Mouse (Mus musculus) intestine, embryonic 16.5 days (tissue): ENCODE measurements around the gene Rai1. TPM values are rescaled to one million over a fixed set of nuclear protein-coding genes. Genes with fewer than 3 reads are reported as not detected.
A peak's percentile ranks its signal among the peaks of the same experiment; 100 is the strongest.

Source experiments
- ATAC-seq: fragments of 200-750 bp; cut with Nextera tagmentation; 2 replicates; pipeline ENCODE4 v1.8.0; 2017; ENCODE audit warnings: moderate TSS enrichment, moderate library complexity
- H3K27ac ChIP-seq: fragments of 300-500 bp; sonication (generic); 2 replicates; pipeline ENCODE4 v1.5.1; 2014; ENCODE audit warnings: mild to moderate bottlenecking, low read length
- H3K27me3 ChIP-seq: fragments of 300-500 bp; sonication (generic); replicated peaks from 2 replicates; pipeline ENCODE4 v1.6.1; 2014; ENCODE audit warnings: low read length, control low read depth, mixed read lengths; ENCODE audit not compliant: control insufficient read depth, insufficient read depth
- H3K36me3 ChIP-seq: fragments of 300-500 bp; sonication (generic); 2 replicates; pipeline ENCODE4 v1.6.1; 2014; ENCODE audit warnings: low read length, control low read depth; ENCODE audit not compliant: control insufficient read depth, insufficient read depth
- H3K4me1 ChIP-seq: fragments of 300-500 bp; sonication (generic); 2 replicates; pipeline ENCODE4 v1.6.1; 2014; ENCODE audit warnings: low read length, control low read depth, mixed read lengths; ENCODE audit not compliant: control insufficient read depth, insufficient read depth
- H3K4me2 ChIP-seq: fragments of 300-500 bp; sonication (generic); 2 replicates; pipeline ENCODE4 v1.6.1; 2014; ENCODE audit warnings: low read depth, low read length, control low read depth
- H3K4me3 ChIP-seq: fragments of 300-500 bp; sonication (generic); 2 replicates; pipeline ENCODE4 v1.5.1; 2014; ENCODE audit warnings: mild to moderate bottlenecking, low read length
- H3K9ac ChIP-seq: fragments of 300-500 bp; sonication (generic); 2 replicates; pipeline ENCODE4 v1.6.1; 2014; ENCODE audit warnings: low read depth, low read length
- H3K9me3 ChIP-seq: fragments of 300-500 bp; sonication (generic); 2 replicates; pipeline ENCODE4 v1.6.1; 2016; ENCODE audit warnings: low read length, control low read depth; ENCODE audit not compliant: control insufficient read depth
- WGBS: fragments of 180-500 bp; shearing (Covaris S2); extraction: QIAGEN DNeasy Blood & Tissue Kit; methylation state at CpG from one replicate; pipeline ENCODE4 v1.1.7; 2014; 5-methylcytosine and 5-hydroxymethylcytosine counted together
- polyA plus RNA-seq: library from polyadenylated mRNA; unstranded; fragments of >200 nt; fragmentation: Nextera tagmentation; extraction: Ambion mirVana; gene quantifications from 2 replicates; pipeline ENCODE4 v1.2.1, GENCODE M21; 2015

Rai1 gene
- polyA plus RNA-seq, 1 experiment from 2014 or later = 12.4 TPM

DNA sequence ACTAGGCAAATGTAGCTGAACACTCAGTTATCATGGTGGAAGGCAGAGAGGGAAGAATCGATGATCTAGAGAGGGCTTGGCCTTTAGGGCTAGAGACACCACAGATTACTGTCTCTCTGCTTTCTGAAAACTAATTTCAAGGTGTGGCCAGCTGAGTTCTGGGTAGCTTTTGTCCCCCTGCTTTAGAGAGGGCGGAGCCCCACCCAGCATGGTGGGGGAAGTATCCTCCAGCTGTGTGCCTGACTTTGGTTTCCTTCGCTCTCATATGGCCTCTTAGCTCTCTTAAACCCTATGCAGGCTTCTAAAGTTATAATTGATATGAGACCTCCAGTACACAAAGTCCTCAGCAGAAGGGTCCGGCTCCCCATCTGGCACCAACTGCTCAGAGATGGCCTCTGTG, 58.5 kb downstream of the Rai1 start:
- 87% methylated on average over 4 of the region's 4 CpGs for WGBS
- Histone ChIP-seq H3K9me3 (no peaks in the 10 kb centered on the region), H3K4me1 (peaks cover 32% of the 10 kb centered on the region), H3K4me3 (no peak overlapping the region), H3K4me2 (no peak overlapping the region), H3K27ac (no peak overlapping the region), H3K9ac (no peak overlapping the region), H3K36me3 (no peaks in the 10 kb centered on the region), H3K27me3 (no peaks in the 10 kb centered on the region)
- ATAC-seq = no peak

DNA sequence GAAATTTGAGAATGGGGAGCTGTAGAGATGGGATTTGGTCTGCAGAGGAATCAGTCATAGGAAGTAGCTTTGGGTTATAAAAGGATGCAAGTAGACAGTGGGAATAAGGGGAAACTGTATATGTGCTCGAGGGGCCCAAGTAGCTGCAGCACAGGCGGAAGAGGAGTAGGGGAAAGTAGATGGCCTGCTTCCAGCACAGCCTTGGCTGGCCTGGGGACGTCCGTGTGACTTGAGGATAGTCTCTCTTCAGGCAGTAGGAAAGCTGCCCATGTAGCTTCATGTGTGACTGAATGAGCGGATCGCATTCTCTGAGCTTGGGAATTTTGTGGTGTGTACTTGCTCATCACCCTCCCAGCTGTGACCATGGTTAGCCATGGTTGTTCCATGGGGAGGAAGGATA, 59.6 kb downstream of the Rai1 start:
- no peaks in the 10 kb centered on the region for H3K36me3 ChIP-seq
- no peaks in the 10 kb centered on the region for H3K9me3 ChIP-seq
- H3K4me1 ChIP-seq = peaks cover 40% of the 10 kb centered on the region
- no peaks in the 10 kb centered on the region for H3K27me3 ChIP-seq
- no peak overlapping the region for H3K9ac ChIP-seq
- no peak overlapping the region for H3K27ac ChIP-seq
- H3K4me2 ChIP-seq = no peak overlapping the region
- no peak for ATAC-seq
- no peak overlapping the region for H3K4me3 ChIP-seq
- 62% methylated on average over 6 of the region's 6 CpGs for WGBS

DNA sequence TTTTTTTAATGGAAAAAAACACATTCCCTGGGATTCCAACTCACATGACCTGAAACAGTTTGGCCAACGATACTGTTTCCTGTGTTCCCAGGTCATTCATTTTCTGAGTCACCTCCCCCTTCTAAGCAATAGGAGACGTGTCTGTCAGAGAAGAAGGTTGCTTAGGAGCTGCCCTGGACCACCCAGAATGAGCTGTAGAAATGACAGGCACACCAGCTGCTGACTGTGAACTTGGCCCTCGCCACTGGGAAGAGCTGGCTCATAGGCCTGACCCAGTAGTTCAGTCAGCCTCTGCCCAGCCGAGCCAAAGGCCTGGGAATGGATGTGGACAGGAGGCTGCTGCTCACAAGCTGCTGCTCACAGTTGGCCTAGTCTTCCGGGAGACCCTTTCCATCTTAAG, 60.3 kb downstream of the Rai1 start:
- Histone ChIP-seq H3K9ac (no peak overlapping the region), H3K27ac (no peak overlapping the region), H3K4me3 (no peak overlapping the region), H3K4me2 (no peak overlapping the region), H3K36me3 (no peaks in the 10 kb centered on the region), H3K4me1 (peaks cover 40% of the 10 kb centered on the region), H3K9me3 (no peaks in the 10 kb centered on the region), H3K27me3 (no peaks in the 10 kb centered on the region)
- 39% methylated on average over 5 of the region's 5 CpGs for WGBS
- no peak for ATAC-seq

DNA sequence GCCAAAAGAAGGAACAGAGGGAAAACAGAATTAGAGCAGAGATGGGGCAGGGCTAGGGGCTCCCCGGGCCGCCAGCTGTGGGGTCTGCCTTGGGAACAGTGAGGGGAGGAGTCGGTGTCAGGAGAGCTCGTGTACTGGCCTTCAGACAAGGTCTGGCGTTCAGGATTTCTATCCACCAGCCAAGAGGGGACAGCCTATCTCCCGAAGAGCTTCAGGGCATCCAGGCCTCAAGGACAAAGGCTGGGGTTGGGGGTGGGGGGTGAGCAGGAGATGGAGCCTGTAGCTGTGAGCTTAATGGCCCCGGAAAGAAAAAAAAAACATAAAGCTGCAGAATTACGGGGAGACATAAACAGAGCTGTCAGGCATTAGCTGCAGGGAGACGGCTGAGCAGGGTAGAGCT, 64.0 kb downstream of the Rai1 start:
- Histone ChIP-seq H3K27ac (no peak overlapping the region; the same call in 1 of the 2 replicates), H3K36me3 (no peaks in the 10 kb centered on the region), H3K4me3 (no peak overlapping the region), H3K4me2 (no peak overlapping the region), H3K27me3 (no peaks in the 10 kb centered on the region), H3K9ac (no peak overlapping the region), H3K4me1 (peaks cover 52% of the 10 kb centered on the region), H3K9me3 (no peaks in the 10 kb centered on the region)
- 18% methylated on average over 9 of the region's 9 CpGs for WGBS
- no peak for ATAC-seq

DNA sequence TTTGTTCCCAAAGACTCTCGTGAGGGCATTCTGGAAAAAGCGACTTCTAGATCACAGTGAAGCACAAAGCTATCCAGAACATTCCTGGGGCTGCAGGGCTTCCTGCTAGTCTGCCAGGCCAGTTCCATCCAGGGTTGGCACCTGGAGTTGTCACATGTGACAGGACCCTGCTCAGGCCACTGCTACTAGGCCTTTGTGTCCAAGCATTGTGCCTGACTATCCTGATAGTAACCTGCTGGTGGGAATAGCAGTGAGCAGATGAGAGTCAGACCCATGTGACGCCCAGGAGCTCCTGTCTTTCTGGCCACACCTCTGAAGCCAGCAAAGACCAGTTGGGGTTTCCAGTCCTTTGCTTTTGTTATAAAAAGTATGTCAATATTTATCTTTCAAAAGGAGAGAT, 67.3 kb downstream of the Rai1 start:
- Histone ChIP-seq H3K27me3 (no peaks in the 10 kb centered on the region), H3K9ac (no peak overlapping the region), H3K4me1 (peaks cover 63% of the 10 kb centered on the region), H3K27ac (no peak overlapping the region), H3K9me3 (no peaks in the 10 kb centered on the region), H3K4me2 (no peak overlapping the region), H3K4me3 (no peak overlapping the region), H3K36me3 (no peaks in the 10 kb centered on the region)
- 79% methylated on average over 3 of the region's 3 CpGs for WGBS
- ATAC-seq = no peak

DNA sequence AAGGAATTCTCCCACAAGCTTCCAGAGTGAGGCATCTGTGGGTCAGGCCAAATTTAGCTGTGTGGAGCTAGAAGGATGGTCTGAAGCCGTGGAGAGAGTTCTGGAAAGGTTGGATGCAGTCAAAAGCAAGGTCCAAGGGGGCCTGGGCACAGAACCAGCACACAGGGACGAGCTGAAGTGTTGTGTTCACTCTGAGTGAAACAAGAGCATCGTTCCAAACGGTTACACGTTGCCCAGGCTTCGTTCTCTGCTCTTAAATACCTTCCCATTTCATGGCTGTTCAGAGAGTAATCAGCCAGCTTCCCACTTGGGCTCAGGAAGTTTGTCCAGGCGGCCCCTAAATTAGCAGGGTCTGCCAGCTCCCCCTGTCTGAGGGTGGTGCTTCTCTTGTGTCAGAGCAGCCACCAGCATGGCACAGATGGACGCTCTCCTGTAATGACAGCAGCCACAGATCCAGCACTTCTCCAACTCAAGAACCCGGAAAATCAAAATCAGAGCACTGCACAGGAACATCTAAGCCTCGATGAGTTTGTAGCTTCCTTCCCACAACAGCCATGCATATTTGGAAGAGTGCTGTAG, 68.9 kb downstream of the Rai1 start:
- H3K9me3 ChIP-seq = no peaks in the 10 kb centered on the region
- no peaks in the 10 kb centered on the region for H3K27me3 ChIP-seq
- H3K36me3 ChIP-seq = no peaks in the 10 kb centered on the region
- H3K4me2 ChIP-seq = no peak overlapping the region
- H3K27ac ChIP-seq = no peak overlapping the region
- WGBS = 73% methylated on average over 10 of the region's 10 CpGs
- no peak for ATAC-seq
- H3K4me1 ChIP-seq = peaks cover 64% of the 10 kb centered on the region
- no peak overlapping the region for H3K9ac ChIP-seq
- no peak overlapping the region for H3K4me3 ChIP-seq

DNA sequence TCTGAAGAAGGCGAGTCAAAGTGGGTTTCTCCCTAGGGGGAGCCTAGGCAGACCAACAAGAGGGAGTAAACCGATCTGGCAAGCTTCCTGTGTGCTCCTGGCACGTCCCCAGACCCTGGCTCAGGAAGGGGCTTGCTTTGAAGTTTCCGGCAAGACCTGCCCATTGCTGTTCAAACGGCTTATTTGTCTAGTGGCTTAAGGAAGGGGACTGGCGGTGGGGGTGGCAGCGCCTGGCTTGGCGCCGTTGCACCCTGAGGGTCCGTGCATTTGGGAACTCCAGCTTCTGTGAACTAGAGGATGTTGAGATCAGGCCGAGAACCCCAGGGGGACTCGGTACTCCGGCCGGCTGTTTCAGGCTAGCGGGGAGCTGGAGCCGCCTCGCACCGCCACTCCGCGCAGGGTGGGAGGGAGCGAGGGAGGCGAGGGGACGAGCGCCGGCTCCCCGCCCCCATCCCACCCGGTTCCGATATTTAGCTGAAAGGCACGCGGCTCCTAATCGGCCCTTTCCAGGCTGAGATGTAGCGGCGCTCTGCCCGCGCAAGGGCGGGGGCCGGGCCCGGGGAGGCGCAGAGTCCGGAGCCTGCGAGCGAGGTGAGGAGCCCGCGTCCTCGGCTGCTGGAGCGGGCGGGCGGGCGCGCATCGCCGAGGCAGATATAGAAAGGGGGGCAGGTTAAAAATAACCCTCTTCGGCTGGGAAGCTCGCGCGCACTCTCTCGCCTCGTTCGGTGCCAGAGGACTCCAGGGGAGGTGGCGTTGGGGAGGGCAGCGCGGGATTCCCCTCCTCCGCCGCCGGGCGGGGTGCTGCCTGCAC, 70.8 kb downstream of the Rai1 start:
- H3K27me3 ChIP-seq = no peaks in the 10 kb centered on the region
- H3K4me3 ChIP-seq = peak overlapping the region; percentile 65
- H3K4me2 ChIP-seq = peak overlapping the region; percentile 99
- peaks cover 3% of the 10 kb centered on the region; the same call in 1 of the 2 replicates for H3K36me3 ChIP-seq
- H3K27ac ChIP-seq = peak overlapping the region; percentile 86
- no peaks in the 10 kb centered on the region for H3K9me3 ChIP-seq
- under 1% methylated on average over 60 of the region's 66 CpGs for WGBS
- H3K9ac ChIP-seq = peak overlapping the region; percentile 74
- peaks cover 76% of the 10 kb centered on the region for H3K4me1 ChIP-seq
- ATAC-seq = peak; percentile 59

DNA sequence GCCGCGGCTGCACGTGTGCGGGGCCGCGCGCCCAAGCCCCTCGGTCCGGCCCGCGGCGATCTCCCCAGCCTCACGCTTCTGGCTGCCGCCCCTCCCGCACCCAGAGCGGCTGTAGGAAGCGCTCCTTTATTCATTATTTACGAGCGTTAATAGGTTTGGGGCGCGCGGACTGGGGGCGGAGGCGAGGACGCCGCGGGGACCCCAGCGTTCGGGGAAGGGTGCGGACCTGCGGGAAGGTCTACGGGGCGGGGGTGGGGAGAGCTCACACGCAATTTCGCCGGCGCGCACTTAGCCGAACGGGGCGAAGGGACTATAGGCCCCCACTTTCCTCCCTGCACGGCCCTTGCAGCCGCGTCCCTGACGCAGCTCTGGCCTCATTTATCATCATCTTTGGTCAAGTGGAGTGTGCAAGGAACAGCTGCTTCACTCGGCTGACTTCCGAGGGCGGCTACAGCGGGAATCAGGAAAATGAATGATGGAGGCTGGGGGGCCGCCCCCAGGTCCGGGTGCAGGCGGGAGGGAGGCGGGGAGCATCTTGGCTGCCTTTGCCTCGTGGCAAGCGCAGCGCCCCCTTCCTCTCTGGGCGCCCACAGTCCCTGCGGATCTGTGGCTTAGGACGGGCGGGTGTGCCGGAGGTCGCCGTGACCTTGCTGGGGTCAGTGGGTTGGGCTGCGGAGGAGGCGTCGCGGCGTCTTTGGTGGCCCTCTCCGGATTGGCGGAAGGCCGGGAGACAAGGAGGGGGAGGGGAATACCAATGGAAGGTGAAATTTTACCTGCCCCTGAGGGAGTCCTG, 71.6 kb downstream of the Rai1 start:
- under 1% methylated on average over 66 of the region's 71 CpGs for WGBS

DNA sequence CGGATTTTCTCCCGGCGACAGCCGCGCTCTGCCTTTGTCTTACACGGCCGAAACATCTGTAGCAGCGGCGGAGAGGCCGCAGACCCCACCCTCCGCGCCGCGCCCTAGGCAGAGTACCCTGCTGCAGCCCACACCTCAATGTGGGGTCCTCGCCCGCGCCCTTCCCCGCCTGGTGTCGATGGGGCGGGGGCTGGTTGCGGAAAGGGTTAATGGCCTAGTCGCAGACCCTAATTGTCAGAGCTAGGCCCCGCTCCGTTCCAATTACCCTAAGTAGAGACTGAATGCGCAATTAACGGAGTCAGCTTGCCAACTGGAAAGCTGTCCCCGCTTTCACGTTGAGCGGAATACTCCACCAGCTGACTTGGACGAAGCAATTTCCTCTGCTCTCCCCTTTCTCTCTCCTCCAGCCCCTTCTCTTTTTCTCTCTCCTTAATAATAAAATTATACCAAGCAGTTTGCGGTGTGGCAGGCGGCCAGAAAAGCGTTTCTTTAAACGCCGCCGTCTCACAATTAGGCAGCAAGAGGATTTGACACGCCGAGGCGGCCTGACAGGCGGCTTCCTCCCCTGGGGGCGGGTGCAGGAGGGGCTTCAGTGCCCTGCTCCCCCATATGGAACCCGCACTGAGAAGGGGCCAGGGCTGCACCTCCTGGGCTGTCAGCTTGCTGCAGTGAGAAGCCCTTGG, 72.3 kb downstream of the Rai1 start:
- peak overlapping the region; percentile 74 for H3K9ac ChIP-seq
- H3K36me3 ChIP-seq = peaks cover 3% of the 10 kb centered on the region; the same call in 1 of the 2 replicates
- WGBS = 6% methylated on average over 38 of the region's 42 CpGs
- no peaks in the 10 kb centered on the region for H3K27me3 ChIP-seq
- peak overlapping the region; percentile 99 for H3K4me2 ChIP-seq
- H3K4me1 ChIP-seq = peaks cover 80% of the 10 kb centered on the region
- H3K9me3 ChIP-seq = no peaks in the 10 kb centered on the region
- H3K4me3 ChIP-seq = peak overlapping the region; percentile 65
- no peak for ATAC-seq
- peak overlapping the region; percentile 86 for H3K27ac ChIP-seq

More for the DNA sequence above, 71.6 kb downstream of the Rai1 start:
- Histone ChIP-seq H3K4me3 (peak overlapping the region; percentile 65), H3K9me3 (no peaks in the 10 kb centered on the region), H3K4me2 (peak overlapping the region; percentile 99), H3K36me3 (peaks cover 3% of the 10 kb centered on the region; the same call in 1 of the 2 replicates), H3K27me3 (no peaks in the 10 kb centered on the region), H3K4me1 (peaks cover 77% of the 10 kb centered on the region), H3K27ac (peak overlapping the region; percentile 86), H3K9ac (peak overlapping the region; percentile 74)
- peak; percentile 54 for ATAC-seq
